Mouse (Mus musculus) B cell, adult (primary cell): ENCODE data around the gene Olfr170. TPM values are rescaled to one million over a fixed set of nuclear protein-coding genes. Genes with fewer than 3 reads are reported as not detected.

Source experiments
- total RNA-seq: library from RNA; stranded (reverse); gene quantifications from 4 replicates; pipeline ENCODE4 v1.2.4, GENCODE M21; 2023; ENCODE audit not compliant: inconsistent age

Olfr170 gene
- not detected in 4 replicates for total RNA-seq

DNA sequence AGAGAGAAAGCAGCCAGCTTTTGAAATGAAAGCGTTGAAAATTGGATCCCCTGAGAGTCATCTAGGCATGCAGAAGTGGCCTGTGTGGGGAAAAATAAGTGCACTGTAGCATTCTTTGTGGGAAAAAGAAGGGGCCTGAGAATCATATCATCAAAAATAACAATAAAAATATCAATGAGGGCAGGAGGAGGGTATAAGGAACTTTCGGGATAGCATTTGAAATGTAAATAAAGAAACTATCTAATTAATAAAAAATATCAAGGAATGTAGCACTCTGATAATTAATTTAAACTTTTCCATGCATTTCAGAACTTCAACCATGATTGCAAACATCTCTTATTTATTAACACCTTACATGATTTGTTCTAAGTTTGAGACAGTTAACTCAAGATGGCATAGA is at the start of gene Olfr170:
Olfr170 (minus strand) TSS at position 101 of the 400 bp plus-strand sequence.

DNA sequence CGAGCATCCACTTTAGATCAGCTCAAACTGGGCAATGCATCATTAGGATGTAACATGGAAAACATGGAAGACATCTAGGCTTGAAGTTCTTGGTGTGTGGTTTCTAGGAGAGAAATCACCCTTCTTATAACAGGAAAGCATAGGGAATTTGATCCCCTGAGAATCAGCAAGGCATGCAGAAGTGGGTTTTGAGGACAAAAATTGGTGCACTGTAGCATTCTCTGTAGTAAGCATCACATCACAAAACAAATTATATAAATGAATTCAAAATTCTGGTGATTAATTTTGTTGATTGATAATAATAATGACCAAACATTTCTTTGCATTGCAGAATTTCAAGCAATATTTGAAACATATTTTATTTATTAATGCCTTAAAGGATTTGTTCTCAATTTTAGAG is 18.1 kb upstream of the Olfr170 start, which contains the start of gene Olfr171:
Olfr171 (minus strand) TSS at position 101 of the 400 bp plus-strand sequence.

DNA sequence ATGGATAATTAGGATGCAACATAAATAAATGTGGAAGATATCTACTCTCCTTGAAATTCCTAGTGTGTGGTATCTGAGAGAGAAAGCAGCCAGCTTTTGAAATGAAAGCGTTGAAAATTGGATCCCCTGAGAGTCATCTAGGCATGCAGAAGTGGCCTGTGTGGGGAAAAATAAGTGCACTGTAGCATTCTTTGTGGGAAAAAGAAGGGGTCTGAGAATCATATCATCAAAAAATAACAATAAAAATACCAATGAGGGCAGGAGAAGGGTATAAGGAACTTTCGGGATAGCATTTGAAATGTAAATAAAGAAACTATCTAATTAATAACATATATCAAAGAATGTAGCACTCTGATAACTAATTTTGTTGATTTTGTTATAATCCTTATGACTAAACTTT is 40.0 kb downstream of the Olfr170 start, which contains the start of gene Olfr169:
Olfr169 (minus strand) TSS at position 101 of the 400 bp plus-strand sequence.

Other genes starting within 250 kb of the Olfr170 start
- not detected in 4 replicates for gene Olfr165, start 188.7 kb downstream of the Olfr170 start, total RNA-seq
- gene Olfr166, start 128.2 kb downstream of the Olfr170 start, total RNA-seq, result 0.19 to 0.42 TPM (median 0.36 TPM) in 4 replicates
- gene Olfr167, start 89.6 kb downstream of the Olfr170 start, total RNA-seq, result not detected in 4 replicates
- not detected in 4 replicates for gene Olfr168, start 76.3 kb downstream of the Olfr170 start, total RNA-seq
- gene Olfr169, start 40.1 kb downstream of the Olfr170 start, total RNA-seq, result not detected in 4 replicates
- not detected in 4 replicates for gene Olfr171, start 18.0 kb upstream of the Olfr170 start, total RNA-seq
- gene Lamp3, start 94.5 kb upstream of the Olfr170 start, total RNA-seq, result 0.30 to 0.67 TPM (median 0.61 TPM) in 4 replicates
- 193 to 224 TPM (median 201 TPM) in 4 replicates for gene B3gnt5, start 148.3 kb upstream of the Olfr170 start, total RNA-seq